Mouse (Mus musculus): Measurements from ENCODE around the gene Tmem94. TPM values are rescaled to one million over a fixed set of nuclear protein-coding genes. Genes with fewer than 3 reads are reported as not detected.

The Tmem94 gene
- total and polyA plus RNA-seq, 3 experiments = 6.4 to 27.4 (median 15.0) TPM

DNA sequence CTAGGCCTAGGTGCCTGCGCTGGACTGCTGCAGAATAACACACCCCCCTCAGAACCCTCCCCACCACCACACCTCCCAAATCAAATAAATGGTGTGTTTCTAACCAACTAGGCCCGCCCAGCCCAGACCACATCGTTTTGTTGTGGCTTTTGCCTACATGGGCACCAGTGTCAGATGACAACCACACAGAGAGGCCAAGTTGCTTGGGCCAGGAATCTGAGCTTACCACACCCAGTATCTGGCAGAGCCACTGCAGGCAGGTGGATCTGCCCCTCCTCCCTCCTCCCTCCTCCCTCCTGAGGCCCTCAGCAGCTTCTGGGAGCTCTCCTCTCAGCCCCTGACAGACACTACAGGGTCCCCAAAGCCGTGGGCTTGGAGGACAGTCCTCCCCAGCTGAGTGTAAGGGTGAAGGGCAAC is 73.7 kb downstream of the Tmem94 start:
- peaks cover 2 to 7% of the 10 kb centered on the region in 2 experiments; a peak in 1 of 4 replicates for H3K4me1 ChIP-seq (ENCODE audit: control insufficient read depth in 1 of 2, insufficient read depth in 2 of 2)
- H3K79me2 ChIP-seq (replicated peaks; ENCODE audit: control insufficient read depth, extremely low read depth, insufficient read depth, poor library complexity, severe bottlenecking) = no peaks in the 10 kb centered on the region
- no peak overlapping the region for H3K4me2 ChIP-seq (ENCODE audit: insufficient read depth, low read depth, poor library complexity, severe bottlenecking)
- no peak overlapping the region for H3K9ac ChIP-seq (ENCODE audit: insufficient read depth, low read depth)
- H3K4me3 ChIP-seq (replicated peaks in 1 of 3; ENCODE audit: low read depth in 2 of 3, low read length in 2 of 3, poor library complexity in 1 of 3) = no peak overlapping the region
- H3K27ac ChIP-seq (ENCODE audit: insufficient read depth, low read depth) = no peak overlapping the region
- TF ChIP-seq USF2 (conservative IDR thresholded peaks at IDR 0.05; ENCODE audit: low read depth, low read length) = no peak
- no peak for TF ChIP-seq MAZ (IDR thresholded peaks at IDR 0.05; ENCODE audit: low read depth, low read length)
- TF ChIP-seq SMC3 (IDR thresholded peaks at IDR 0.05; ENCODE audit: low read depth, low read length) = no peak
- no peak for TF ChIP-seq CHD2 (IDR thresholded peaks at IDR 0.05; ENCODE audit: low read length)
- no peak for TF ChIP-seq RCOR1 (conservative IDR thresholded peaks at IDR 0.05; ENCODE audit: low read depth, low read length)
- no peak for TF ChIP-seq TCF12 (IDR thresholded peaks at IDR 0.05; ENCODE audit: low read depth, low read length)
- TF ChIP-seq PAX5 (IDR thresholded peaks at IDR 0.05; ENCODE audit: low read length) = no peak
- TF ChIP-seq MAX (IDR thresholded peaks at IDR 0.05; ENCODE audit: low read length) = no peak
- no peak for TF ChIP-seq MAFK (IDR thresholded peaks at IDR 0.05; ENCODE audit: insufficient replicate concordance, low read length)
- TF ChIP-seq HCFC1 (IDR thresholded peaks at IDR 0.05; ENCODE audit: low read depth, low read length) = no peak
- TF ChIP-seq GABPA (IDR thresholded peaks at IDR 0.05; ENCODE audit: insufficient replicate concordance, low read depth, low read length) = no peak
- TF ChIP-seq JUN (IDR thresholded peaks at IDR 0.05; ENCODE audit: insufficient read depth, low read depth, low read length) = no peak
- no peak for TF ChIP-seq E2F4 (IDR thresholded peaks at IDR 0.05; ENCODE audit: insufficient replicate concordance, low read depth, low read length)
- no peak for TF ChIP-seq ELF1 (IDR thresholded peaks at IDR 0.05; ENCODE audit: low read depth, low read length)
- no peak for TF ChIP-seq IRF4 (IDR thresholded peaks at IDR 0.05; ENCODE audit: low read depth, low read length)
- no peaks in the 10 kb centered on the region for H3K9me3 ChIP-seq (replicated peaks; ENCODE audit: low read length)
- in situ Hi-C loops (cut with MboI; ENCODE audit: low pct_ligation_motif_present, low pct_unique_long_range_greater_than_20kb, low sequenced_read_pairs) (no loop called here), dilution Hi-C loops (cut with MboI; ENCODE audit: extremely low pct_ligation_motif_present, extremely low pct_unique_long_range_greater_than_20kb, low sequenced_read_pairs) (no loop called here)
- peaks cover 0 to 27% of the 10 kb centered on the region in 2 experiments for H3K36me3 ChIP-seq (replicated peaks in 1 of 2; ENCODE audit: control insufficient read depth in 1 of 2, insufficient read depth in 1 of 2, low read length in 1 of 2)
- DNase-seq (ENCODE audit: extremely low read depth) = no peak
- H3K27me3 ChIP-seq (replicated peaks) = no peaks in the 10 kb centered on the region

DNA sequence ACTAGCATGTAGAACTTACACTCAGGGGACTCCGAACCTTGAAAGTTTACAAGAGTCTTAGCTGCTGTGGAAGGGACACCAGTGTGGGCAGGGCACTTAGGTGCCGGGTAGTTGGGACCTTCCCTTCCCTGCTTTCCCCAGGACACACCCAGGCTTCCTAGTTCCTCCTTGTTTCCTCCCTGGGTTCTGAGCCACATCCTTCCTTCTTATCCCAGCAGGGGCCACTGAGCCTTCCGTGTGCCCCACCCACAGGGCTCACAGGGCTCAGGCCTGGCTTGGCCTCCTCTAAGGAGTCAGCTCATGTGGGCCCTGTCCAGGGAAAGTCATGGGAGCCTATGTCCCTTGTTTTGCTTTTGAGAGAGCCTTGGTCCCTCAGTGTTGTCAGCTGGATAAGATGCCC is 74.5 kb downstream of the Tmem94 start:
- dilution Hi-C loops (cut with MboI; ENCODE audit: extremely low pct_ligation_motif_present, extremely low pct_unique_long_range_greater_than_20kb, low sequenced_read_pairs) (no loop called here), in situ Hi-C loops (cut with MboI; ENCODE audit: low pct_ligation_motif_present, low pct_unique_long_range_greater_than_20kb, low sequenced_read_pairs) (no loop called here)
- H3K79me2 ChIP-seq (replicated peaks; ENCODE audit: control insufficient read depth, extremely low read depth, insufficient read depth, poor library complexity, severe bottlenecking) = no peaks in the 10 kb centered on the region
- H3K4me3 ChIP-seq (replicated peaks in 1 of 3; ENCODE audit: low read depth in 2 of 3, low read length in 2 of 3, poor library complexity in 1 of 3) = no peak overlapping the region
- H3K4me1 ChIP-seq (ENCODE audit: control insufficient read depth in 1 of 2, insufficient read depth in 2 of 2) = peaks cover 2 to 7% of the 10 kb centered on the region in 2 experiments; a peak in 1 of 4 replicates
- peaks cover 1 to 35% of the 10 kb centered on the region in 2 experiments for H3K36me3 ChIP-seq (replicated peaks in 1 of 2; ENCODE audit: control insufficient read depth in 1 of 2, insufficient read depth in 1 of 2, low read length in 1 of 2)
- no peak overlapping the region for H3K4me2 ChIP-seq (ENCODE audit: insufficient read depth, low read depth, poor library complexity, severe bottlenecking)
- no peak overlapping the region for H3K27ac ChIP-seq (ENCODE audit: insufficient read depth, low read depth)
- no peak for DNase-seq (ENCODE audit: extremely low read depth)
- H3K27me3 ChIP-seq (replicated peaks) = no peaks in the 10 kb centered on the region
- no peak for TF ChIP-seq UBTF (IDR thresholded peaks at IDR 0.05; ENCODE audit: low read depth, low read length)
- no peak for TF ChIP-seq MAFK (IDR thresholded peaks at IDR 0.05; ENCODE audit: insufficient replicate concordance, low read length)
- no peak for TF ChIP-seq ZC3H11A (IDR thresholded peaks at IDR 0.05; ENCODE audit: low read depth, low read length)
- no peak for TF ChIP-seq MAZ (IDR thresholded peaks at IDR 0.05; ENCODE audit: low read depth, low read length)
- no peak for TF ChIP-seq JUND (conservative IDR thresholded peaks at IDR 0.05; ENCODE audit: low read depth, low read length)
- no peak for TF ChIP-seq BHLHE40 (IDR thresholded peaks at IDR 0.05; ENCODE audit: low read depth, low read length)
- H3K9ac ChIP-seq (ENCODE audit: insufficient read depth, low read depth) = no peak overlapping the region
- H3K9me3 ChIP-seq (replicated peaks; ENCODE audit: low read length) = peaks cover under 1% of the 10 kb centered on the region
